Mouse (Mus musculus) spleen, adult 2 months (tissue): ENCODE results near the gene Tnfrsf1a.

Experiments
- CTCF ChIP-seq: fragments of 200-500 bp; IDR thresholded peaks from 2 replicates; pipeline ENCODE4 v1.5.1; 2011; ENCODE audit warnings: mild to moderate bottlenecking, inconsistent platforms; ENCODE audit not compliant: insufficient read depth, insufficient read length, insufficient replicate concordance; ENCODE audit errors: extremely low read depth
- POLR2A ChIP-seq: fragments of 200-500 bp; IDR thresholded peaks from 2 replicates; pipeline ENCODE4 v1.6.1; 2011; ENCODE audit warnings: low read depth, low read length, inconsistent platforms

- TF ChIP-seq CTCF (no peak), POLR2A (no peak)
Observed at GRCm38 (mm10) chr6:125344866-125345265, 4.3 kb upstream of the Tnfrsf1a start.
